Mouse (Mus musculus): ENCODE measurements around the gene Exosc5. TPM values are rescaled to one million over a fixed set of nuclear protein-coding genes. Genes with fewer than 3 reads are reported as not detected.
A peak's percentile ranks its signal among the peaks of the same experiment; 100 is the strongest.

Gene Exosc5
- 63.8 and 65.1 TPM in 2 replicates for polyA plus RNA-seq (2015; fragmentation: Nextera tagmentation; extraction: Ambion mirVana)

- 0 out of 2 replicates have a peak, but pooled peaks cover 2% of the 10 kb centered on the region for H3K4me1 ChIP-seq (replicated peaks; ENCODE audit: control insufficient read depth, insufficient read depth)
- no peak; the same call in 1 of the 2 replicates for TF ChIP-seq CTCF (IDR thresholded peaks at IDR 0.05; ENCODE audit: low read depth)
- peak; percentile 98 for TF ChIP-seq EP300 (optimal IDR thresholded peaks at IDR 0.05)
- H3K27me3 ChIP-seq (ENCODE audit: control insufficient read depth, insufficient read depth, low read length): no peaks in the 10 kb centered on the region
- H3K36me3 ChIP-seq (ENCODE audit: control insufficient read depth, insufficient read depth, low read length): no peaks in the 10 kb centered on the region
- peak within 1 kb of the TSS; percentile 66 for H3K4me3 ChIP-seq (ENCODE audit: low read depth, low read length)
- H3K9ac ChIP-seq (ENCODE audit: low read length): peak within 1 kb of the TSS; percentile 70
- H3K27ac ChIP-seq (replicated peaks): peak within 1 kb of the TSS; percentile 59
- no peaks in the 10 kb centered on the region for H3K9me3 ChIP-seq (ENCODE audit: control insufficient read depth, low read length)
- peak; percentile 99 for DNase-seq (ENCODE audit: low spot score)
- peak within 1 kb of the TSS; percentile 73 for H3K4me2 ChIP-seq (replicated peaks; ENCODE audit: low read depth)
- ATAC-seq (ENCODE audit: low FRiP score, low TSS enrichment): peak; percentile 98
- under 1% methylated on average over 50 of the region's 50 CpGs for WGBS
Observed at GRCm38 (mm10) chr7:25658657-25659472, at the start of gene Exosc5, which contains the start of gene Bckdha. Gene Exosc5, plus strand, starts transcription at chr7:25659164. Gene Bckdha, minus strand, starts transcription at chr7:25658981.

GRCm38 (mm10) chr7:25610056-25610455, 48.9 kb upstream of the Exosc5 start:
- WGBS: 48% methylated on average over 6 of the region's 6 CpGs
- no peak overlapping the region for H3K9ac ChIP-seq (ENCODE audit: low read length)
- no peak overlapping the region for H3K27ac ChIP-seq (replicated peaks)
- H3K27me3 ChIP-seq (ENCODE audit: control insufficient read depth, insufficient read depth, low read length): no peaks in the 10 kb centered on the region
- TF ChIP-seq CTCF (IDR thresholded peaks at IDR 0.05; ENCODE audit: low read depth) (no peak), EP300 (optimal IDR thresholded peaks at IDR 0.05) (no peak)
- DNase-seq (ENCODE audit: low spot score) (no peak), ATAC-seq (ENCODE audit: low FRiP score, low TSS enrichment) (no peak)
- no peak overlapping the region for H3K4me2 ChIP-seq (replicated peaks; ENCODE audit: low read depth)
- no peak overlapping the region for H3K4me3 ChIP-seq (ENCODE audit: low read depth, low read length)
- no peaks in the 10 kb centered on the region for H3K36me3 ChIP-seq (ENCODE audit: control insufficient read depth, insufficient read depth, low read length)
- no peaks in the 10 kb centered on the region for H3K9me3 ChIP-seq (ENCODE audit: control insufficient read depth, low read length)
- no peaks in the 10 kb centered on the region for H3K4me1 ChIP-seq (replicated peaks; ENCODE audit: control insufficient read depth, insufficient read depth)

GRCm38 (mm10) chr7:25611501-25611900, 47.5 kb upstream of the Exosc5 start:
- H3K27ac ChIP-seq (replicated peaks): no peak overlapping the region
- no peak overlapping the region for H3K9ac ChIP-seq (ENCODE audit: low read length)
- no peaks in the 10 kb centered on the region for H3K27me3 ChIP-seq (ENCODE audit: control insufficient read depth, insufficient read depth, low read length)
- DNase-seq (ENCODE audit: low spot score) (no peak), ATAC-seq (ENCODE audit: low FRiP score, low TSS enrichment) (no peak)
- no peak overlapping the region for H3K4me3 ChIP-seq (ENCODE audit: low read depth, low read length)
- H3K4me2 ChIP-seq (replicated peaks; ENCODE audit: low read depth): no peak overlapping the region
- 42% methylated on average over 7 of the region's 7 CpGs for WGBS
- TF ChIP-seq CTCF (IDR thresholded peaks at IDR 0.05; ENCODE audit: low read depth) (no peak), EP300 (optimal IDR thresholded peaks at IDR 0.05) (no peak)
- H3K4me1 ChIP-seq (replicated peaks; ENCODE audit: control insufficient read depth, insufficient read depth): no peaks in the 10 kb centered on the region
- H3K36me3 ChIP-seq (ENCODE audit: control insufficient read depth, insufficient read depth, low read length): no peaks in the 10 kb centered on the region
- no peaks in the 10 kb centered on the region for H3K9me3 ChIP-seq (ENCODE audit: control insufficient read depth, low read length)

GRCm38 (mm10) chr7:25614086-25614485, 44.9 kb upstream of the Exosc5 start:
- no peak overlapping the region for H3K27ac ChIP-seq (replicated peaks)
- no peaks in the 10 kb centered on the region for H3K4me1 ChIP-seq (replicated peaks; ENCODE audit: control insufficient read depth, insufficient read depth)
- ATAC-seq (ENCODE audit: low FRiP score, low TSS enrichment) (no peak), DNase-seq (ENCODE audit: low spot score) (no peak)
- H3K27me3 ChIP-seq (ENCODE audit: control insufficient read depth, insufficient read depth, low read length): no peaks in the 10 kb centered on the region
- no peak overlapping the region for H3K4me2 ChIP-seq (replicated peaks; ENCODE audit: low read depth)
- H3K36me3 ChIP-seq (ENCODE audit: control insufficient read depth, insufficient read depth, low read length): no peaks in the 10 kb centered on the region
- H3K9ac ChIP-seq (ENCODE audit: low read length): no peak overlapping the region
- WGBS: 89% methylated on average over 5 of the region's 5 CpGs
- H3K9me3 ChIP-seq (ENCODE audit: control insufficient read depth, low read length): no peaks in the 10 kb centered on the region
- H3K4me3 ChIP-seq (ENCODE audit: low read depth, low read length): no peak overlapping the region
- TF ChIP-seq EP300 (optimal IDR thresholded peaks at IDR 0.05) (no peak), CTCF (IDR thresholded peaks at IDR 0.05; ENCODE audit: low read depth) (no peak)

GRCm38 (mm10) chr7:25614831-25615705, 43.9 kb upstream of the Exosc5 start:
- H3K27ac ChIP-seq (replicated peaks): no peak overlapping the region
- TF ChIP-seq EP300 (optimal IDR thresholded peaks at IDR 0.05) (no peak), CTCF (IDR thresholded peaks at IDR 0.05; ENCODE audit: low read depth) (no peak)
- no peak overlapping the region for H3K4me3 ChIP-seq (ENCODE audit: low read depth, low read length)
- no peak for ATAC-seq (ENCODE audit: low FRiP score, low TSS enrichment)
- no peak overlapping the region for H3K9ac ChIP-seq (ENCODE audit: low read length)
- DNase-seq (ENCODE audit: low spot score): peak; percentile 12
- no peaks in the 10 kb centered on the region for H3K9me3 ChIP-seq (ENCODE audit: control insufficient read depth, low read length)
- no peaks in the 10 kb centered on the region for H3K27me3 ChIP-seq (ENCODE audit: control insufficient read depth, insufficient read depth, low read length)
- no peak overlapping the region for H3K4me2 ChIP-seq (replicated peaks; ENCODE audit: low read depth)
- H3K4me1 ChIP-seq (replicated peaks; ENCODE audit: control insufficient read depth, insufficient read depth): no peaks in the 10 kb centered on the region
- WGBS: 69% methylated on average over 21 of the region's 21 CpGs
- H3K36me3 ChIP-seq (ENCODE audit: control insufficient read depth, insufficient read depth, low read length): no peaks in the 10 kb centered on the region
